Mouse (Mus musculus): ENCODE measurements at regions not wholly inside any gene's neighbourhood (a gene's known extent, or its start where the extent isn't known, plus 50 kb on each side); places are given as distances from the start of the nearest gene placed in this dataset.

DNA sequence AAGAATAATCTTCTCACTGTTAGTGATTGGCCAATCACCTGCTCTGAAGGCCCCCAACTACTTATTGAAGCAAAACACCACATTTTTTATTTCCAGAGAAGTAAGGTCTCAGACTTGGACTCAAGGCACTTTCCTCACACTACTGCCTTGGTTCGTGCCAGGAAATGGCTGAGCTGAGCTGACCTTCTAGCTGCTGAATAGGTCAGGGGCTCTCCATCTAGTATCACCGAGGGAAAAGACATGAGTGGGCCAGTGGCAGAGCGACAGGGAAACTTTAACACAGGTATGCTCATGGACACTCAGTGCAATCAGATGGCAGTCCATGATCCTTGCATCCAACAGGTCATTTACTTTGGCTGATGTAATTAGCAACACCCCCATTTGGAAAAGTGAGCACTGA, 635.3 kb downstream of the Insc start:
- H3K9ac ChIP-seq (replicated peaks) = no peak overlapping the region
- TF ChIP-seq CTCF (IDR thresholded peaks at IDR 0.05; ENCODE audit: low read depth) (no peak), EP300 (IDR thresholded peaks at IDR 0.05; ENCODE audit: low read depth) (no peak)
- WGBS (ENCODE audit: insufficient replicate concordance) = 62% methylated on average over 3 of the region's 3 CpGs

DNA sequence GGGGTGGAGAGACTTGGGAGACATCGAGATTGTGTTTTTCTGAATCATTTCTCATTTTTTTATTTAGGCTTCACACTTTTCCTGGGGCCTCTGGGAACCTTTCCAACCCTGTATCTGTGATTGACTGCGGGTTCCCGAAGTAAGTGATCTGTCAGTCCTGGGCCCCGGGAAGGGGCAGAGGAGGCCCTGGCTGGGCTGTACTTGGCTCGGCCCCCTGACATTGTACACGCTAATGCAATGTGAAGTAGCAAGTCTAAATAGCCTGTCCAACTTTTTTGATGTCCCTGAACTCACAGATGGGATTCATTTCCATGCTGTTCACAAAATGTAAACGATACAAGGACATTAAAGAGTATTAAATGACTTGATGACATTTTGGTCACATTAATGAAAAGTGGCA, 636.1 kb downstream of the Insc start:
- ATAC-seq (ENCODE audit: insufficient read depth) (no peak), DNase-seq (ENCODE audit: low read depth in 3 of 3, low spot score in 3 of 3) (no peak)
- 55% methylated on average over 7 of the region's 7 CpGs for WGBS (ENCODE audit: insufficient replicate concordance)
- H3K27ac ChIP-seq = no peak overlapping the region
- no peaks in the 10 kb centered on the region for H3K9me3 ChIP-seq (ENCODE audit: control insufficient read depth, low read length)
- H3K4me2 ChIP-seq (ENCODE audit: low read depth) = no peak overlapping the region
- no peaks in the 10 kb centered on the region for H3K27me3 ChIP-seq (ENCODE audit: control insufficient read depth, insufficient read depth, low read length)
- no peak for TF ChIP-seq EP300 (IDR thresholded peaks at IDR 0.05; ENCODE audit: low read depth)
- no peak for TF ChIP-seq CTCF (IDR thresholded peaks at IDR 0.05; ENCODE audit: low read depth)
- no peaks in the 10 kb centered on the region for H3K4me1 ChIP-seq (replicated peaks; ENCODE audit: control insufficient read depth in 2 of 2, insufficient read depth in 2 of 2, low read length in 1 of 2)
- H3K9ac ChIP-seq (replicated peaks) = no peak overlapping the region
- no peaks in the 10 kb centered on the region for H3K36me3 ChIP-seq (replicated peaks; ENCODE audit: control insufficient read depth, insufficient read depth, low read depth)
- H3K4me3 ChIP-seq (ENCODE audit: insufficient read depth in 1 of 2, low read depth in 2 of 2, low read length in 2 of 2) = no peak overlapping the region

More for the DNA sequence above, 635.3 kb downstream of the Insc start:
- DNase-seq (ENCODE audit: low read depth in 3 of 3, low spot score in 3 of 3) (no peak), ATAC-seq (ENCODE audit: insufficient read depth) (no peak)
- Histone ChIP-seq H3K4me1 (replicated peaks; ENCODE audit: control insufficient read depth in 2 of 2, insufficient read depth in 2 of 2, low read length in 1 of 2) (no peaks in the 10 kb centered on the region), H3K9me3 (ENCODE audit: control insufficient read depth, low read length) (no peaks in the 10 kb centered on the region), H3K36me3 (replicated peaks; ENCODE audit: control insufficient read depth, insufficient read depth, low read depth) (no peaks in the 10 kb centered on the region), H3K27ac (no peak overlapping the region), H3K27me3 (ENCODE audit: control insufficient read depth, insufficient read depth, low read length) (no peaks in the 10 kb centered on the region), H3K4me2 (ENCODE audit: low read depth) (no peak overlapping the region), H3K4me3 (ENCODE audit: insufficient read depth in 1 of 2, low read depth in 2 of 2, low read length in 2 of 2) (no peak overlapping the region)

DNA sequence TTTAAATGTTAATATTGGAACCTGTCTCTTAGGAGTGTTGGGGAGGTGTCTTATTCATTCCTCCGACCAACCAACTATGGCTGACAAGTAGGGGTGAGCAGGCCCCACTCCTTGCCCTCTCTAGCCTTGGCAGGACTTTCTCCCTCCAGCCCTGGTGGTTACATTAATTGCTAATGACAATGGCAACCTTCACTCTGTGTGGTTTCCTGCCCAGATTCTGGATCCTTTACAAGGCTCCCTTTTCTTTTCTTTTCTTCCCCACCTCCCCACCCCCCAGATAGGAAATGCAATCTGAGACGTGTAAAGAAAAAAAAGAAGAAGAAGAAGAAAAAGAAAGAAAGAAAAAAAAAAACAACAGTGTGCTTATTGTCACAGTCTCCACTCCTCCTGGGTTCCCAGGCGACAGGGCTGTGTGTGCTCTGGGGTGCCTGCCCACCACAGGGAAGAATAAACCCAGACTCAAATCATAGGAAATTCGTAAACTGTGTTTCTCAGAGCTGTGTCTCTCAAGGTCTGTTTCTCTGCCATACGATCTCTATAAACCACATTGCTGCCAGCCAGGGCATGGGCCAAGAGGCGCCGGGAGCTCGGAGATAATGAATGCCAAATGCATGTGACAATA, 637.6 kb downstream of the Insc start:
- Histone ChIP-seq H3K9me3 (ENCODE audit: control insufficient read depth, low read length) (no peaks in the 10 kb centered on the region), H3K4me2 (ENCODE audit: low read depth) (no peak overlapping the region), H3K4me1 (replicated peaks; ENCODE audit: control insufficient read depth in 2 of 2, insufficient read depth in 2 of 2, low read length in 1 of 2) (no peaks in the 10 kb centered on the region), H3K36me3 (replicated peaks; ENCODE audit: control insufficient read depth, insufficient read depth, low read depth) (no peaks in the 10 kb centered on the region), H3K9ac (replicated peaks) (no peak overlapping the region), H3K27ac (no peak overlapping the region), H3K4me3 (ENCODE audit: insufficient read depth in 1 of 2, low read depth in 2 of 2, low read length in 2 of 2) (no peak overlapping the region), H3K27me3 (ENCODE audit: control insufficient read depth, insufficient read depth, low read length) (no peaks in the 10 kb centered on the region)
- TF ChIP-seq CTCF (IDR thresholded peaks at IDR 0.05; ENCODE audit: low read depth) = no peak
- TF ChIP-seq EP300 (IDR thresholded peaks at IDR 0.05; ENCODE audit: low read depth) = no peak
- 49% methylated on average over 8 of the region's 8 CpGs for WGBS (ENCODE audit: insufficient replicate concordance)
- ATAC-seq (ENCODE audit: insufficient read depth) (no peak), DNase-seq (ENCODE audit: low read depth in 3 of 3, low spot score in 3 of 3) (no peak)

DNA sequence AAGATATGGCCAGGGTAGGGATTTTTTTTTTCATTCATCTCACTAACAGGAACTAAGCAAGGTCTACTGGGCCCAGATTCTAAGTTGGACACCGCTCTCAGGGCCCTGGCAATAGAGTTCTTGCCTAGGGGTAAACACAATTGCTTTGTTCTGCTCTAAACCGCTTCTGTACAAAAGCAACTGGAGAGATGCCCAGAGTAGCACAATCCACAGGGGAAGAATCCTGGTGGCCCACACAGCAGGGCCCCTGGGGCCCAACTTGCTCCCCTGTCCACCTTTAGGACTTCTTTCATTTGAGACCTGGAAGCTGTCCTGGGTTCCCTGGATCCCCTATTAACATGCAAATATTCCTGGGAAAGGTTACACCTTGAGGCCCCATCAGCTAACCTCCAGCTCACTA, 639.4 kb downstream of the Insc start:
- H3K27me3 ChIP-seq (ENCODE audit: control insufficient read depth, insufficient read depth, low read length) = no peaks in the 10 kb centered on the region
- no peaks in the 10 kb centered on the region for H3K4me1 ChIP-seq (replicated peaks; ENCODE audit: control insufficient read depth in 2 of 2, insufficient read depth in 2 of 2, low read length in 1 of 2)
- H3K9me3 ChIP-seq (ENCODE audit: control insufficient read depth, low read length) = no peaks in the 10 kb centered on the region
- no peak overlapping the region for H3K4me3 ChIP-seq (ENCODE audit: insufficient read depth in 1 of 2, low read depth in 2 of 2, low read length in 2 of 2)
- DNase-seq (ENCODE audit: low read depth in 3 of 3, low spot score in 3 of 3) = no peak
- H3K36me3 ChIP-seq (replicated peaks; ENCODE audit: control insufficient read depth, insufficient read depth, low read depth) = no peaks in the 10 kb centered on the region
- ATAC-seq (ENCODE audit: insufficient read depth) = no peak
- H3K9ac ChIP-seq (replicated peaks) = no peak overlapping the region
- H3K27ac ChIP-seq = no peak overlapping the region
- TF ChIP-seq EP300 (IDR thresholded peaks at IDR 0.05; ENCODE audit: low read depth) = no peak
- TF ChIP-seq CTCF (IDR thresholded peaks at IDR 0.05; ENCODE audit: low read depth) = no peak
- WGBS (ENCODE audit: insufficient replicate concordance) = 70% methylated on average over 2 of the region's 2 CpGs
- H3K4me2 ChIP-seq (ENCODE audit: low read depth) = no peak overlapping the region

DNA sequence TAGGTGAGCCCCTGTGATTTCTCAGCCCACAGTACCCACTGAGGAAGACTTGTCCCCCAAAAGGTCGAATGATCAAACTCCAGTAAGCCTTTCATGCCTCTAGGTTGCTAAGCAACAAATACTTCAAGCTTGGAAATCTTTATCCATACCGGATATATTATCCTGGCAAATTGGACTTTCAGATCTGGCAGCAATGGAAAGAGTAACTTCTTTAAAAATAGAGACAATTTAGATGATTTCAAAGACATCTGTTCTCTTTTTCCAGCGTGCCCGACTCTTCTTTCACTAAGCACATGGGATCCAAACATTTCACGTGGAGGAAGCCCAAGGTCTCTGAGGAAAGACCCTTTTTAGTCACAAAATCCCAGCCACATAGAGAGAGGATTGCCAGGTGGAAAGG, 645.4 kb downstream of the Insc start:
- ATAC-seq (ENCODE audit: insufficient read depth) (no peak), DNase-seq (ENCODE audit: low read depth in 3 of 3, low spot score in 3 of 3) (no peak)
- no peak overlapping the region for H3K27ac ChIP-seq
- no peak overlapping the region for H3K4me3 ChIP-seq (ENCODE audit: insufficient read depth in 1 of 2, low read depth in 2 of 2, low read length in 2 of 2)
- H3K9me3 ChIP-seq (ENCODE audit: control insufficient read depth, low read length) = no peaks in the 10 kb centered on the region
- H3K4me1 ChIP-seq (replicated peaks; ENCODE audit: control insufficient read depth in 2 of 2, insufficient read depth in 2 of 2, low read length in 1 of 2) = peaks cover 0 to 4% of the 10 kb centered on the region in 2 experiments; a peak in 2 of 4 replicates
- H3K9ac ChIP-seq (replicated peaks) = no peak overlapping the region
- TF ChIP-seq CTCF (IDR thresholded peaks at IDR 0.05; ENCODE audit: low read depth) (no peak), EP300 (IDR thresholded peaks at IDR 0.05; ENCODE audit: low read depth) (no peak)
- H3K4me2 ChIP-seq (ENCODE audit: low read depth) = no peak overlapping the region
- WGBS (ENCODE audit: insufficient replicate concordance) = 53% methylated on average over 5 of the region's 5 CpGs
- H3K27me3 ChIP-seq (ENCODE audit: control insufficient read depth, insufficient read depth, low read length) = no peaks in the 10 kb centered on the region
- H3K36me3 ChIP-seq (replicated peaks; ENCODE audit: control insufficient read depth, insufficient read depth, low read depth) = no peaks in the 10 kb centered on the region
